Mouse (Mus musculus) kidney, embryonic 16.5 days (tissue): Measurements from ENCODE around the gene Gsg1l2. TPM values are rescaled to one million over a fixed set of nuclear protein-coding genes. Genes with fewer than 3 reads are reported as not detected.

Experiments
- ATAC-seq: fragments of 200-750 bp; cut with Nextera tagmentation; 2 replicates; pipeline ENCODE4 v1.8.0; 2017; ENCODE audit warnings: moderate TSS enrichment; ENCODE audit not compliant: low FRiP score, low TSS enrichment
- H3K27ac ChIP-seq: fragments of 300-500 bp; sonication (generic); 2 replicates; pipeline ENCODE4 v1.5.1; 2014; ENCODE audit warnings: low read length
- H3K27me3 ChIP-seq: fragments of 300-500 bp; sonication (generic); 2 replicates; pipeline ENCODE4 v1.6.1; 2014; ENCODE audit warnings: low read length, control low read depth, mixed read lengths; ENCODE audit not compliant: insufficient read depth
- H3K36me3 ChIP-seq: fragments of 300-500 bp; sonication (generic); 2 replicates; pipeline ENCODE4 v1.6.1; 2014; ENCODE audit warnings: low read length, control low read depth, mixed read lengths; ENCODE audit not compliant: insufficient read depth
- H3K4me1 ChIP-seq: fragments of 300-500 bp; sonication (generic); 2 replicates; pipeline ENCODE4 v1.6.1; 2014; ENCODE audit warnings: low read length, control low read depth, mixed read lengths; ENCODE audit not compliant: insufficient read depth
- H3K4me2 ChIP-seq: fragments of 300-500 bp; sonication (generic); replicated peaks from 2 replicates; pipeline ENCODE4 v1.6.1; 2014; ENCODE audit warnings: low read depth, low read length
- H3K4me3 ChIP-seq: fragments of 300-500 bp; sonication (generic); 2 replicates; pipeline ENCODE4 v1.5.1; 2014; ENCODE audit warnings: mild to moderate bottlenecking, low read length
- H3K9ac ChIP-seq: fragments of 300-500 bp; sonication (generic); replicated peaks from 2 replicates; pipeline ENCODE4 v1.6.1; 2014; ENCODE audit warnings: low read length
- H3K9me3 ChIP-seq: fragments of 300-500 bp; sonication (generic); 2 replicates; pipeline ENCODE4 v1.6.1; 2016; ENCODE audit warnings: low read length, control low read depth
- WGBS: fragments of 180-500 bp; shearing (Covaris S2); extraction: QIAGEN DNeasy Blood & Tissue Kit; methylation state at CpG from one replicate; pipeline ENCODE4 v1.1.7; 2014; 5-methylcytosine and 5-hydroxymethylcytosine counted together
- polyA plus RNA-seq: library from polyadenylated mRNA; unstranded; fragments of >200 nt; fragmentation: Nextera tagmentation; extraction: Ambion mirVana; gene quantifications from 2 replicates; pipeline ENCODE4 v1.2.1, GENCODE M21; 2015

Gsg1l2 gene
- polyA plus RNA-seq, 1 experiment from 2014 or later = not detected

- Histone ChIP-seq H3K36me3 (no peaks in the 10 kb centered on the region), H3K27ac (no peak overlapping the region), H3K27me3 (no peaks in the 10 kb centered on the region), H3K9ac (no peak overlapping the region), H3K4me3 (no peak overlapping the region), H3K9me3 (no peaks in the 10 kb centered on the region), H3K4me2 (no peak overlapping the region), H3K4me1 (no peaks in the 10 kb centered on the region)
- no peak for ATAC-seq
- WGBS = 74% methylated on average over 15 of the region's 15 CpGs
Observed at GRCm38 (mm10) chr11:67757373-67758167, 16.8 kb upstream of the Gsg1l2 start.

GRCm38 (mm10) chr11:67771053-67771452 is 3.4 kb upstream of the Gsg1l2 start, which contains the start of gene Glp2r:
Gene Glp2r, minus strand, starts transcription at chr11:67771153.
- WGBS = 84% methylated on average over 14 of the region's 14 CpGs
- no peak within 1 kb of the TSS for H3K27ac ChIP-seq

GRCm38 (mm10) chr11:67771691-67772090 is 2.7 kb upstream of the Gsg1l2 start:
- Histone ChIP-seq H3K9me3 (no peaks in the 10 kb centered on the region), H3K36me3 (no peaks in the 10 kb centered on the region), H3K4me2 (no peak overlapping the region), H3K27ac (no peak overlapping the region), H3K27me3 (no peaks in the 10 kb centered on the region), H3K4me1 (no peaks in the 10 kb centered on the region), H3K4me3 (no peak overlapping the region), H3K9ac (no peak overlapping the region)
- 80% methylated on average over 2 of the region's 2 CpGs for WGBS
- ATAC-seq = no peak

More at GRCm38 (mm10) chr11:67771053-67771452, 3.4 kb upstream of the Gsg1l2 start, which contains the start of gene Glp2r:
- Histone ChIP-seq H3K9ac (no peak within 1 kb of the TSS), H3K4me3 (no peak within 1 kb of the TSS), H3K36me3 (no peaks in the 10 kb centered on the region), H3K27me3 (no peaks in the 10 kb centered on the region), H3K4me1 (no peaks in the 10 kb centered on the region), H3K9me3 (no peaks in the 10 kb centered on the region), H3K4me2 (no peak within 1 kb of the TSS)
- no peak for ATAC-seq

- whole genome bisulfite sequencing = 22% methylated on average over 8 of the region's 8 CpGs
- ATAC-seq = no peak
- H3K4me3 ChIP-seq = no peak overlapping the region
- no peak overlapping the region for H3K9ac ChIP-seq
- H3K4me2 ChIP-seq = no peak overlapping the region
- no peaks in the 10 kb centered on the region for H3K9me3 ChIP-seq
- no peaks in the 10 kb centered on the region for H3K27me3 ChIP-seq
- H3K36me3 ChIP-seq = no peaks in the 10 kb centered on the region
- H3K4me1 ChIP-seq = no peaks in the 10 kb centered on the region
- no peak overlapping the region for H3K27ac ChIP-seq
Observed at GRCm38 (mm10) chr11:67772577-67772976, 1.8 kb upstream of the Gsg1l2 start.

- no peak overlapping the region for H3K9ac ChIP-seq
- H3K4me3 ChIP-seq = no peak overlapping the region
- no peaks in the 10 kb centered on the region for H3K4me1 ChIP-seq
- H3K27me3 ChIP-seq = no peaks in the 10 kb centered on the region; the same call in 1 of the 2 replicates
- WGBS = 58% methylated on average over 11 of the region's 11 CpGs
- no peak overlapping the region for H3K4me2 ChIP-seq
- no peak for ATAC-seq
- no peak overlapping the region for H3K27ac ChIP-seq
- no peaks in the 10 kb centered on the region for H3K9me3 ChIP-seq
- no peaks in the 10 kb centered on the region for H3K36me3 ChIP-seq
Observed at GRCm38 (mm10) chr11:67790182-67790581, 15.8 kb downstream of the Gsg1l2 start.

GRCm38 (mm10) chr11:67797931-67798330 is 23.5 kb downstream of the Gsg1l2 start, which contains the start of gene Dhrs7c:
Gene Dhrs7c, plus strand, starts transcription at chr11:67798187.
- ATAC-seq = no peak
- no peak within 1 kb of the TSS for H3K4me3 ChIP-seq
- no peaks in the 10 kb centered on the region for H3K9me3 ChIP-seq
- no peaks in the 10 kb centered on the region for H3K36me3 ChIP-seq
- H3K27ac ChIP-seq = no peak within 1 kb of the TSS
- H3K27me3 ChIP-seq = no peaks in the 10 kb centered on the region
- no peak within 1 kb of the TSS for H3K4me2 ChIP-seq
- H3K4me1 ChIP-seq = 0 out of 2 replicates have a peak, but pooled peaks cover 4% of the 10 kb centered on the region
- no peak within 1 kb of the TSS for H3K9ac ChIP-seq
- WGBS = 71% methylated on average over 7 of the region's 7 CpGs

- Histone ChIP-seq H3K4me2 (no peak overlapping the region), H3K4me3 (no peak overlapping the region), H3K9ac (no peak overlapping the region), H3K27ac (no peak overlapping the region), H3K27me3 (no peaks in the 10 kb centered on the region), H3K4me1 (0 out of 2 replicates have a peak, but pooled peaks cover 4% of the 10 kb centered on the region), H3K36me3 (no peaks in the 10 kb centered on the region), H3K9me3 (no peaks in the 10 kb centered on the region)
- no peak for ATAC-seq
Observed at GRCm38 (mm10) chr11:67800130-67800723, 25.8 kb downstream of the Gsg1l2 start.

- Histone ChIP-seq H3K4me1 (0 out of 2 replicates have a peak, but pooled peaks cover 4% of the 10 kb centered on the region), H3K9ac (no peak overlapping the region), H3K27me3 (no peaks in the 10 kb centered on the region), H3K9me3 (no peaks in the 10 kb centered on the region), H3K4me2 (no peak overlapping the region), H3K4me3 (no peak overlapping the region), H3K27ac (no peak overlapping the region), H3K36me3 (no peaks in the 10 kb centered on the region)
- WGBS = 48% methylated on average over 8 of the region's 8 CpGs
- 0 out of 2 replicates have a peak, but pooled peaks have one; percentile 31 for ATAC-seq
Observed at GRCm38 (mm10) chr11:67801169-67801568, 26.8 kb downstream of the Gsg1l2 start.

GRCm38 (mm10) chr11:67805538-67805937 is 31.1 kb downstream of the Gsg1l2 start:
- Histone ChIP-seq H3K4me1 (0 out of 2 replicates have a peak, but pooled peaks cover 4% of the 10 kb centered on the region), H3K36me3 (no peaks in the 10 kb centered on the region), H3K9ac (no peak overlapping the region), H3K27ac (no peak overlapping the region), H3K4me3 (no peak overlapping the region), H3K9me3 (no peaks in the 10 kb centered on the region), H3K4me2 (no peak overlapping the region), H3K27me3 (no peaks in the 10 kb centered on the region)
- no peak for ATAC-seq
- 92% methylated on average over 1 of the region's 1 CpGs for WGBS
